Mouse (Mus musculus): ENCODE measurements around the gene Fam172a. TPM values are rescaled to one million over a fixed set of nuclear protein-coding genes. Genes with fewer than 3 reads are reported as not detected.

Fam172a gene
- polyA plus RNA-seq, 1 experiment: 4.0 TPM

DNA sequence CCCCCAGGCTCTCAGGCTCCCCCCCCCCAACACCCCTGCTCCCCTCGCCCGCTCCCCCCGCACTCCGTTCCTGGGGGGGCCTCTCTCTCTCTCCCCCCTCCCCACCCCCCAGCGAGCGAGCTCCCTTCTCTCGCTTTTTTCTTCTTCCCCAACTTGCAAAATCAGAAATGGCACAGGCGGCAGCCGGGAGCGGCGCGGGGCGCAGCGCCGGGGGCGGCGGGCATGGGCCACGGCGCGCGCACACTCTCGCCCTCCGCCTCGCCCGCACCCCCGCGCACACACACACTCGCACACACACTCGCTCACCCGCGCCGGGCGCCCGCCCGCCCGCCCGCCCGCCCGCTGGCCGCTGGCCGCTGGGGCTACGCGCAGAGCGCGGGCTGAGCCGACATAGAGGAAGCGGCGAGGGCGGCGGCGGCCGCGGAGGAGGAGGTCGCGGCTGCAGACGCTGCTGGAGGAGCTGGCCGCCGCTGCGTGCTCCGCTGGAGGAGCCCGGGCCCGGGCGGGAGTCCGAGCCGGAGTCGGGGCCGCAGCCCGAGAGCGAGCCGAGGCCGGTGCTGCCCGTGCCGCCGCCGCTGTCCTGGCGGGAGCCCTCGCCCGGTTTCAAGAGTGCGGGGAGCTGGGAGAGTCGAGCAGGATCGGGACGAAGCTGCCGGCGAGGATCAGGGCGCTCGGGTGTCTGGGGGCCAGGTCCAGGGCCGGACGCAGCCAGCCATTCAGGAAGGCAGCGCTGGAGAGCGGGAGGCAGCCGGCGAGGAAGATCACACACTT is 497.2 kb downstream of the Fam172a start:
- Histone ChIP-seq H3K27ac (ENCODE audit: control insufficient read depth, insufficient read depth, low read depth, low read length) (no peak overlapping the region), H3K4me3 (ENCODE audit: control insufficient read depth, low read depth, low read length) (peak overlapping the region; percentile 36), H3K36me3 (ENCODE audit: control insufficient read depth, insufficient read depth, low read length) (no peaks in the 10 kb centered on the region), H3K27me3 (ENCODE audit: control insufficient read depth, insufficient read depth, low read length) (no peaks in the 10 kb centered on the region; the same call in none of the 2 replicates), H3K4me1 (ENCODE audit: control insufficient read depth, insufficient read depth, low read length) (peaks cover 8% of the 10 kb centered on the region)
- TF ChIP-seq POLR2A (IDR thresholded peaks at IDR 0.05; ENCODE audit: control insufficient read depth, low read depth, low read length) (no peak), CTCF (IDR thresholded peaks at IDR 0.05; ENCODE audit: control insufficient read depth, insufficient read depth, insufficient replicate concordance, low read depth, low read length) (no peak)

DNA sequence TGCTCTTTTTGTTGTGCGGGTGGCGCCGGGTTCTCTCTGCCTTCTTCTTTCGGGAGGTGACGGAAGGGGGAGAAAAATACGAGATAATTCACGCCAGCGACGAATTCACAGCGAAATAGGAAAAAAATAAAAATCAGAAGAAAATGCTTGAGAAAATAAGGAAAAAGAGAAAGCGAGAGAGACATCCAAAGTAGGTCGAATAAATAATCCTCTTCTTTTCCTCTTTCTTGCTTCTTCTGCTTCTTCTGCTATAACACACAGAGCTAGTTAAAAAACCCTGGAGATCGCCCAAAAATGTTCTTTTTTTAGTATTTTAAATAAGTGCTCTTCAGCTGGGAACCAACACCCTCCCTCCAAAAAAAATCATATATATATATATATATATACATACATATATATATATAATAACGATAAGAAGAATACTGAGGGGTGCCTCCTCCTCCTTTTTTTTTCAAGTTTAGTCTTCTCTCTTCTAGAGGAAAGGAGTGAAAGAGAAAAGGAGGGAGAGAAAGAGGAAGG is 497.9 kb downstream of the Fam172a start, which contains the start of gene Nr2f1:
Gene Nr2f1 (minus strand): TSS at position 116 of the 519 bp plus-strand sequence.
- Histone ChIP-seq H3K4me1 (ENCODE audit: control insufficient read depth, insufficient read depth, low read length) (peaks cover 6% of the 10 kb centered on the region), H3K27me3 (ENCODE audit: control insufficient read depth, insufficient read depth, low read length) (no peaks in the 10 kb centered on the region; the same call in none of the 2 replicates), H3K36me3 (ENCODE audit: control insufficient read depth, insufficient read depth, low read length) (no peaks in the 10 kb centered on the region), H3K27ac (ENCODE audit: control insufficient read depth, insufficient read depth, low read depth, low read length) (no peak within 1 kb of the TSS), H3K4me3 (ENCODE audit: control insufficient read depth, low read depth, low read length) (peak within 1 kb of the TSS; percentile 36)
- TF ChIP-seq POLR2A (IDR thresholded peaks at IDR 0.05; ENCODE audit: control insufficient read depth, low read depth, low read length) (no peak), CTCF (IDR thresholded peaks at IDR 0.05; ENCODE audit: control insufficient read depth, insufficient read depth, insufficient replicate concordance, low read depth, low read length) (no peak)

DNA sequence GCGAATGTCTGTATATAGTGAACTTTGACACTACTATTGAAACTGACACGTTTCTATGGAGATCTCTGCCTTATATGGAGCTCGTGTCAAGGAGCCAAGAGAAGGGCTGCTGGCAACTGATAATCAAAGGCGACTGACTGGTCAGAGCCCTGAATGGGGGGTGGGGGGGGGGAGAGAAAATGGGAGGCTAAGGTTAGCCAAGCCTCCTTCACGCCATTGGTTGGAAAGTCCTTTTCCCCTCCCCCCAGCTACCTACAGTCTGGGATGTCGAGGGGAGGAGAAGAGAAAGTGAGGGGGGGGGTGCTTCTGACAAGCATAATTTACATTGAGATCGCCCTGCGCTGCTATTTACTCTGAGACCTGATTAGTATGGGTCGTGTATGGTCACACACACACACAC is 498.6 kb downstream of the Fam172a start:
- Histone ChIP-seq H3K4me3 (ENCODE audit: control insufficient read depth, low read depth, low read length) (no peak overlapping the region), H3K27me3 (ENCODE audit: control insufficient read depth, insufficient read depth, low read length) (no peaks in the 10 kb centered on the region; the same call in none of the 2 replicates), H3K4me1 (ENCODE audit: control insufficient read depth, insufficient read depth, low read length) (peaks cover 6% of the 10 kb centered on the region), H3K27ac (ENCODE audit: control insufficient read depth, insufficient read depth, low read depth, low read length) (no peak overlapping the region), H3K36me3 (ENCODE audit: control insufficient read depth, insufficient read depth, low read length) (no peaks in the 10 kb centered on the region)
- no peak for TF ChIP-seq POLR2A (IDR thresholded peaks at IDR 0.05; ENCODE audit: control insufficient read depth, low read depth, low read length)
- no peak for TF ChIP-seq CTCF (IDR thresholded peaks at IDR 0.05; ENCODE audit: control insufficient read depth, insufficient read depth, insufficient replicate concordance, low read depth, low read length)

DNA sequence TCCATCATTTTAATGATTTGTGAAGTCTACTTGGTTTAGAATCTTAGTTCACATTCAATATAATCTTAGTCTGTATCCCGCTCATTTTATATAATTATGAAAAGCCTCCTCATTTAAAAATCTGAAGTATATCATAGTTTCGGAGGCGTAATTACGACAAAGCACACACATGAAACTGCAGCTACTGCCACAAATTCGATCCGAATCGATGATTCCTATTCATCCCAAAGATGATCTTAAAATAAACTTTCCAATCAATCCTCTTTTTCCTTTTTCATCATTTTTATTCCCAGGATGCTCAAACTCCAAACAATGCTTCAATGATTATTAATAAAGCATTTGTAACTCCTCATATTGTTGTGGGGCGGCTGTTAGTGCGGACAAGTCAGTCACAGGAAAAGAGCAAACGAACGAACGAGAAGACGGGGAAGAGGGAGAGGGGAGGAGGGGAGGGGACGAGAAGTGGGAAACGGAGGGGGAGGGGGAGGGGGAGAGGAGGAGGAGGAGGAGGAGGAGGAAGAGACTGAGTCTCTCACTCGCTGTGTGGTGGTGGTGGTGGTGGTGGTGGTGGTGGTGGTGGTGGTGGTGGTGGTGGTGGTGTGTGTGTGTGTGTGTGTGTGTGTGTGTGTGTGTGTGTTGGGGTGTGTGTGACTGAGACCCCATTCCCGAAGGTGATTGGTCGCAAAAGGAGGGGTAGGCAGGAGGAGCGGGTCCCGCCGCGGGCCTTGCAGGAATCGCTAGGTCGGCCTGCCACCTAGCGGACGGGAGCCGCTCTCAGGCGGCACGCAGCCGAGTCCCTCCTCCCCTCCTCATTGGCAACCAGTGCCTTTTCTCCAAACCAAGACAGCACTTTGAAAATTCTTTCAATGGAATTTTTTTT is 499.4 kb downstream of the Fam172a start:
- Histone ChIP-seq H3K27me3 (ENCODE audit: control insufficient read depth, insufficient read depth, low read length) (no peaks in the 10 kb centered on the region; the same call in none of the 2 replicates), H3K4me3 (ENCODE audit: control insufficient read depth, low read depth, low read length) (no peak overlapping the region), H3K27ac (ENCODE audit: control insufficient read depth, insufficient read depth, low read depth, low read length) (no peak overlapping the region), H3K36me3 (ENCODE audit: control insufficient read depth, insufficient read depth, low read length) (no peaks in the 10 kb centered on the region), H3K4me1 (ENCODE audit: control insufficient read depth, insufficient read depth, low read length) (peaks cover 6% of the 10 kb centered on the region)
- TF ChIP-seq CTCF (IDR thresholded peaks at IDR 0.05; ENCODE audit: control insufficient read depth, insufficient read depth, insufficient replicate concordance, low read depth, low read length): peak; percentile 50; the same call in 1 of the 2 replicates
- no peak for TF ChIP-seq POLR2A (IDR thresholded peaks at IDR 0.05; ENCODE audit: control insufficient read depth, low read depth, low read length)

DNA sequence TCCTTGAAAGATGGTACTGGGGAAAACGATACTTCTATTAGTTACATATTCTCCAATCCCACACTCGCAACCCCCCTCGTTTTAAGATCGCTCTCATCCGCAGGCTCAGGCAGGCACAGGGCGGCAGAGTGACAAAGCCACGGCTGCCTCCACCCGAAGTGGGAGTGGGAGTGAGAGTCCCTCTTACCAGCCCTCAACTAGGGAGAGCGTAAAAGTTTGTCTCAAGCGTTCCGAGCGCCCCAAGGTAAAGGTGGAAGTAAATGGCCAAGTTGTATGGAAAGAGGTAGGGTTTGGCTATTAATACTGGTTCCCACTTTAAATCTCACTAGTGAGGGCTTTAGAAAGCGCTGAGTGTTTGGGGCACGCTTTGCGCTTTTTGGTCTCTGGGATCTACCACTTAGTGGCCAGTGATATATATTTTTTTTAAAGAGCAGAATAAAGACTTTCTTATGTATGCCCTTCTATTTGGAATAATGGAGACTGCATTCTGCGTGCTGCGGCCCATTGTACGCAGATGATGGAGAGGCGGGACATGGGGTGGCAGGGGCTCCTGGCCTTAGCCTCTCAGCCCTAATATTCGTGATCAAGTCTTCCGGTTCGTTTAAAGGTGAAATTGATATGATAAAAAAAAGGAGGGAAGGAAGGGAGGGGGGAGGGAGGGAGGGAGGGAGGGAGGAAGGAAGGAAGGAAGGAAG is 500.2 kb downstream of the Fam172a start:
- peaks cover 6% of the 10 kb centered on the region for H3K4me1 ChIP-seq (ENCODE audit: control insufficient read depth, insufficient read depth, low read length)
- TF ChIP-seq CTCF (IDR thresholded peaks at IDR 0.05; ENCODE audit: control insufficient read depth, insufficient read depth, insufficient replicate concordance, low read depth, low read length): no peak
- no peak for TF ChIP-seq POLR2A (IDR thresholded peaks at IDR 0.05; ENCODE audit: control insufficient read depth, low read depth, low read length)
- H3K4me3 ChIP-seq (ENCODE audit: control insufficient read depth, low read depth, low read length): no peak overlapping the region

DNA sequence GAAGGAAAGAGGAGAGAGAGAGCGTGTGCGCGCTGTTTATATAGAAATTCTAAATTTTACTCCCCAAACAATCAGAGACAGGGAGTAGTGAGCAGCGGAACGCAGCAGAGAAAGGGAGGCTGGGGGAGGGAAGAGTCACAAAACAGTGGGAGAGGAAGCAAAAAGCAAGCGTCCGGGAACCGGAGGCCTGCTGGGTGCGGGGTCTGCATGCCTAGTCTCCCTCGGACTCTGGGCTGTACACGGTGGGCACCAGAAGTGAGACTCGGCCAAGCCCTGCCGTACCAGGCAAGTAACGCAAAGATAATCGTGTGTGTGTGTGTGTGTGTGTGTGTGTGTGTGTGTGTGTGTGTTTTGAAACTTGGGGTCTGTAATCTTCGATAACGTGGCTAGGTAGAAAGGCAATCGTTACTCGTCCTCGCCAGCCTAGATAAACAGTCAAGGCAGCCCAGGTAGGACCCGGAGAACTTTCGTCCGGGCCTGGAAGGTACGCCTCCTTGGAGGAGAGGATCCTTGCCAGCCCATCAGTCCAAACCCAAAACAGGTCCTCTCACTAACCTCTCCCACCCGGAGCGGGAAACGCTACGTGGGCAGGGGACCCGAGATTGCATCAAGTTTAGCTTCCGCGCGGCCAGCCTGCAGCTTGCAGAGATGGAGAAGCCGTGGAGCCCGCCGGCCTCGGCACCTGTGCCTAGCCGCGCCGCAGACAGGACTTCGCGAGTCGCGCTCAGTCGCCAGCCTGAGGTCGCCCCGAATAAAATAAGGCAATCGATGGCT is 500.9 kb downstream of the Fam172a start:
- no peaks in the 10 kb centered on the region; the same call in 1 of the 2 replicates for H3K27me3 ChIP-seq (ENCODE audit: control insufficient read depth, insufficient read depth, low read length)
- H3K27ac ChIP-seq (ENCODE audit: control insufficient read depth, insufficient read depth, low read depth, low read length): no peak overlapping the region
- TF ChIP-seq POLR2A (IDR thresholded peaks at IDR 0.05; ENCODE audit: control insufficient read depth, low read depth, low read length) (no peak), CTCF (IDR thresholded peaks at IDR 0.05; ENCODE audit: control insufficient read depth, insufficient read depth, insufficient replicate concordance, low read depth, low read length) (no peak)
- no peaks in the 10 kb centered on the region for H3K36me3 ChIP-seq (ENCODE audit: control insufficient read depth, insufficient read depth, low read length)
- peaks cover 6% of the 10 kb centered on the region for H3K4me1 ChIP-seq (ENCODE audit: control insufficient read depth, insufficient read depth, low read length)
- peak overlapping the region; percentile 25; the same call in 1 of the 2 replicates for H3K4me3 ChIP-seq (ENCODE audit: control insufficient read depth, low read depth, low read length)

More for the DNA sequence above, 500.2 kb downstream of the Fam172a start:
- H3K36me3 ChIP-seq (ENCODE audit: control insufficient read depth, insufficient read depth, low read length): no peaks in the 10 kb centered on the region
- no peak overlapping the region for H3K27ac ChIP-seq (ENCODE audit: control insufficient read depth, insufficient read depth, low read depth, low read length)
- no peaks in the 10 kb centered on the region; the same call in none of the 2 replicates for H3K27me3 ChIP-seq (ENCODE audit: control insufficient read depth, insufficient read depth, low read length)

Data from testis, adult 2 months (tissue).